Comparison of ENCODE assay signal across 17 mouse cellular contexts in the genomic region with DNA sequence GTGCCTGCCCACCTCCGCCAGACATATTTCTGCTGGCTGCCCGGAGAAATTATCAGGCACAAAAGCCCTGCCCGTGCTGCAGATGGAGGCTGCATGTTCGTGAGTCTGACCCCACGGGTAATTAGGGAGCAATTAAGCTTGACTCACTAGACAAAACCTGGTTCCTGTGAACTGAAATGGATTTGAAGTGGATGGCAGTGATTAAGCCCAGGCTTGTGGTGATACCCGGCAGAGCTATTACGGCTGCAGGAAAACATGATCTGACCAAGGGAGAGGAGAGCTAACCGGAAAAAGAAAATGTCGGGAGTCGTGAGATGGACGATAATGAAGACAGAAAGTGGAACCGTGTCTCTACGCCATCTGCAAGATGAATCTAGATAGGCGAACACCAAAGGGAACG.
"Had no signal": no experiment of that assay in that cellular context is flagged by ENCODE, and none has a peak within 500 bp of the region (broad histone marks: within the 10 kb centered on the region; RNA-seq: fewer than 3 reads in every experiment).

No protein-coding gene starts in this region.

- H3K27me3 ChIP-seq: limb, embryonic 15.5 days; neural tube, embryonic 12.5 days; neural tube, embryonic 15.5 days had no signal

- DNase-seq: kidney, postnatal 14 days; kidney, postnatal 4 days; left cerebral cortex, postnatal 4 days; liver, postnatal 0 days; lung, embryonic 14.5 days; thymus, adult 18-20 months; thymus, postnatal 4 days had no signal

- H3K9me3 ChIP-seq: limb, embryonic 15.5 days; midbrain, embryonic 12.5 days; midbrain, embryonic 15.5 days; neural tube, embryonic 15.5 days had no signal

- H3K4me1 ChIP-seq: limb, embryonic 12.5 days; midbrain, embryonic 12.5 days; neural tube, embryonic 12.5 days had no signal

- H3K4me2 ChIP-seq: limb, embryonic 12.5 days; limb, embryonic 15.5 days; liver, embryonic 11.5 days; lung, embryonic 14.5 days; midbrain, embryonic 12.5 days; midbrain, embryonic 15.5 days; neural tube, embryonic 12.5 days; neural tube, embryonic 15.5 days had no signal

- H3K4me3 ChIP-seq: limb, embryonic 12.5 days; limb, embryonic 15.5 days; midbrain, embryonic 12.5 days; midbrain, embryonic 15.5 days; neural tube, embryonic 12.5 days; neural tube, embryonic 15.5 days had no signal

- H3K27ac ChIP-seq: limb, embryonic 12.5 days; limb, embryonic 15.5 days; liver, embryonic 14.5 days; macrophage; midbrain, embryonic 12.5 days; midbrain, embryonic 15.5 days; neural tube, embryonic 12.5 days; neural tube, embryonic 15.5 days had no signal

- H3K9ac ChIP-seq: limb, embryonic 12.5 days; limb, embryonic 15.5 days; liver, embryonic 14.5 days; liver, postnatal 0 days; lung, embryonic 14.5 days; midbrain, embryonic 12.5 days; midbrain, embryonic 15.5 days; neural tube, embryonic 12.5 days; neural tube, embryonic 15.5 days had no signal

- ATAC-seq: liver, postnatal 0 days; lung, postnatal 0 days; midbrain, embryonic 15.5 days had no signal

- H3K36me3 ChIP-seq: limb, embryonic 12.5 days; limb, embryonic 15.5 days; midbrain, embryonic 12.5 days; midbrain, embryonic 15.5 days; neural tube, embryonic 12.5 days; neural tube, embryonic 15.5 days had no signal
